Mouse (Mus musculus) kidney, postnatal 4 days (tissue): ENCODE measurements around the gene Srsf12.

Experiments
- DNase-seq, 2 experiments: peaks; one replicate each; pipeline ENCODE4 v3.0.0; 2021; ENCODE audit warnings: mixed read lengths in 2 of 2

Srsf12 gene

GRCm38 (mm10) chr4:33249716-33250230 is 41.0 kb downstream of the Srsf12 start:
- DNase-seq, result no peak

GRCm38 (mm10) chr4:33250867-33251266 is 42.1 kb downstream of the Srsf12 start:
- DNase-seq, result no peak

GRCm38 (mm10) chr4:33254706-33255105 is 45.9 kb downstream of the Srsf12 start:
- DNase-seq, result no peak

- no peak for DNase-seq
Measured at GRCm38 (mm10) chr4:33257263-33257964, 48.6 kb downstream of the Srsf12 start.

GRCm38 (mm10) chr4:33260311-33260710 is 51.5 kb downstream of the Srsf12 start:
- no peak for DNase-seq

- peak; percentile 80 to 88 for DNase-seq
Measured at GRCm38 (mm10) chr4:33261311-33261753, 52.5 kb downstream of the Srsf12 start.

- DNase-seq, result no peak
Measured at GRCm38 (mm10) chr4:33262897-33263296, 54.1 kb downstream of the Srsf12 start.

- no peak for DNase-seq
Measured at GRCm38 (mm10) chr4:33264979-33265726, 56.4 kb downstream of the Srsf12 start.

- no peak for DNase-seq
Measured at GRCm38 (mm10) chr4:33270386-33271314, 61.9 kb downstream of the Srsf12 start.

GRCm38 (mm10) chr4:33273437-33273836 is 64.6 kb downstream of the Srsf12 start:
- DNase-seq, result no peak

- peak in 1 of 2 experiments; percentile 15 for DNase-seq
Measured at GRCm38 (mm10) chr4:33281891-33282685, 73.3 kb downstream of the Srsf12 start.
